ENCODE assay signal across 16 mouse cellular contexts in the genomic region with DNA sequence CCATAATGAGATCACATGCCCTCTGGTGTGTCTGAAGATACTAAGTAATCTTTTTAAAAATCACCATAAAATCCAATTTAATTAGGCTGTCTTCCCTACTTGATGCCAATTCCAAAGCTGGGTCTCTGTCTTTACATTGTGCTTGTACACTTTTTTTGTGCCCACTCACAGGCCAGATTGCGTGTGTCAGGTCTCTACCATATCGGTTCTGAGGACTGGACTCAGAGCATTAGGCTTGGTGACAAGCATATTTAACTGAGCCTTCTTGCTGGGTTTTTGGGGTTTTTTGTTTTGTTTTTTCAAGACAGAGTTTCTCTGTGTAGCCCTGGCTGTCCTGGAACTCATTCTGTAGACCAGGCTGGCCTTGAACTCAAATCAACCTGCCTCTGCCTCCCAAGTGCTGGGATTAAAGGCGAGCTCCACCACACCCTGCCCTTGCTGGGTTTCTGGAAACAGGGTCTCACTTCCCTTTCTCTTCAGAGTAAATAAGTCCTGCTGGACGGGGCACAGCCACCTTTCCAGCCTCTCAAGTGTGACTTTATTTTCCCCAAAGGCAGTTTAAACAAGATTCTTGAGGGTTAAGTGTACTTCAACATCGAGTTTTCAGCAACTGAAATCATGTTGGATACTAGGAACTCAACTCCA. TPM values are rescaled to one million over a fixed set of nuclear protein-coding genes. Genes with fewer than 3 reads are reported as not detected.
DNase-seq lines count a peak whose midpoint lies in the region; ATAC-seq and TF ChIP-seq lines count a peak whose summit lies in the region.
"Had no signal": no experiment of that assay in that cellular context is flagged by ENCODE, and none has a peak within 500 bp of the region (broad histone marks: within the 10 kb centered on the region; RNA-seq: fewer than 3 reads in every experiment).

No protein-coding gene starts in this region.

- WGBS in hindbrain, embryonic 14.5 days = 92% methylated on average over 5 of the region's 5 CpGs
- WGBS in hindbrain, embryonic 10.5 days = 81% methylated on average over 5 of the region's 5 CpGs
- WGBS in lung, embryonic 14.5 days = 66% methylated on average over 5 of the region's 5 CpGs

- no peak overlapping the region for H3K9ac ChIP-seq in hindbrain, embryonic 14.5 days
- no peak overlapping the region for H3K9ac ChIP-seq in lung, embryonic 14.5 days
- no peak overlapping the region for H3K9ac ChIP-seq in ES-Bruce4 (ENCODE audit: low read depth, poor library complexity, severe bottlenecking)
- H3K9ac ChIP-seq: embryonic facial prominence, embryonic 15.5 days; heart, embryonic 15.5 days; liver, embryonic 13.5 days; midbrain, embryonic 12.5 days had no signal

- no peak overlapping the region for H3K27ac ChIP-seq in hindbrain, embryonic 14.5 days
- no peak overlapping the region for H3K27ac ChIP-seq in hindbrain, embryonic 10.5 days
- H3K27ac ChIP-seq in lung, embryonic 14.5 days (ENCODE audit: low read depth) = no peak overlapping the region
- peak overlapping the region; percentile 68 for H3K27ac ChIP-seq in ES-Bruce4 (ENCODE audit: insufficient read depth, low read length)
- H3K27ac ChIP-seq in embryonic fibroblast, embryonic 13.5 days (ENCODE audit: insufficient read depth, low read length) = no peak overlapping the region
- H3K27ac ChIP-seq: embryonic facial prominence, embryonic 15.5 days; heart, embryonic 15.5 days; liver, embryonic 13.5 days; midbrain, embryonic 12.5 days had no signal

- peaks cover 87% of the 10 kb centered on the region for H3K36me3 ChIP-seq in hindbrain, embryonic 14.5 days (replicated peaks; ENCODE audit: control insufficient read depth, insufficient read depth)
- H3K36me3 ChIP-seq in hindbrain, embryonic 10.5 days = peaks cover 88% of the 10 kb centered on the region
- H3K36me3 ChIP-seq in lung, embryonic 14.5 days (ENCODE audit: insufficient read depth) = peaks cover 77% of the 10 kb centered on the region
- H3K36me3 ChIP-seq in ES-Bruce4 (ENCODE audit: control insufficient read depth, insufficient read depth, low read length, poor library complexity, severe bottlenecking) = peaks cover 58% of the 10 kb centered on the region

- TF ChIP-seq POLR2A in ES-Bruce4 (IDR thresholded peaks at IDR 0.05; ENCODE audit: insufficient read depth, low read length) = no peak
- peak; percentile 21; the same call in 1 of the 2 replicates for TF ChIP-seq POLR2A in embryonic fibroblast, embryonic 13.5 days (IDR thresholded peaks at IDR 0.05; ENCODE audit: low read depth, low read length)

- no peak overlapping the region for H3K4me2 ChIP-seq in hindbrain, embryonic 14.5 days (replicated peaks)
- H3K4me2 ChIP-seq in lung, embryonic 14.5 days = no peak overlapping the region
- H3K4me2 ChIP-seq: embryonic facial prominence, embryonic 15.5 days; heart, embryonic 15.5 days; liver, embryonic 13.5 days; midbrain, embryonic 12.5 days had no signal

- ATAC-seq in hindbrain, embryonic 14.5 days (ENCODE audit: low FRiP score) = 0 out of 2 replicates have a peak, but pooled peaks have one; percentile 17
- no peak for ATAC-seq in lung, embryonic 14.5 days (ENCODE audit: insufficient read depth)

- no peaks in the 10 kb centered on the region for H3K9me3 ChIP-seq in hindbrain, embryonic 14.5 days (ENCODE audit: control insufficient read depth, low read length)
- no peaks in the 10 kb centered on the region for H3K9me3 ChIP-seq in hindbrain, embryonic 10.5 days
- no peaks in the 10 kb centered on the region for H3K9me3 ChIP-seq in lung, embryonic 14.5 days (ENCODE audit: low read depth, low read length)
- H3K9me3 ChIP-seq in ES-Bruce4 (replicated peaks; ENCODE audit: control insufficient read depth, insufficient read depth, low read length, poor library complexity, severe bottlenecking) = no peaks in the 10 kb centered on the region
- H3K9me3 ChIP-seq: embryonic facial prominence, embryonic 15.5 days; heart, embryonic 15.5 days; liver, embryonic 13.5 days; midbrain, embryonic 12.5 days had no signal

- no peaks in the 10 kb centered on the region for H3K4me1 ChIP-seq in hindbrain, embryonic 14.5 days (replicated peaks; ENCODE audit: control insufficient read depth, insufficient read depth, low read length)
- no peaks in the 10 kb centered on the region for H3K4me1 ChIP-seq in hindbrain, embryonic 10.5 days (replicated peaks)
- H3K4me1 ChIP-seq in lung, embryonic 14.5 days (ENCODE audit: insufficient read depth) = no peaks in the 10 kb centered on the region
- no peaks in the 10 kb centered on the region for H3K4me1 ChIP-seq in ES-Bruce4 (ENCODE audit: control insufficient read depth, insufficient read depth, low read length)
- no peaks in the 10 kb centered on the region for H3K4me1 ChIP-seq in embryonic fibroblast, embryonic 13.5 days (ENCODE audit: control insufficient read depth, insufficient read depth, low read length)
- H3K4me1 ChIP-seq: embryonic facial prominence, embryonic 15.5 days; heart, embryonic 15.5 days; liver, embryonic 13.5 days; midbrain, embryonic 12.5 days had no signal

- no peak for TF ChIP-seq EP300 in ES-Bruce4 (IDR thresholded peaks at IDR 0.05; ENCODE audit: insufficient read depth, low read depth, low read length)

- DNase-seq in hindbrain, embryonic 14.5 days (ENCODE audit: low spot score) = no peak
- no peak for DNase-seq in hindbrain, embryonic 10.5 days (ENCODE audit: low spot score)
- peak; percentile 8 for DNase-seq in lung, embryonic 14.5 days
- DNase-seq in lung, postnatal 25 days (ENCODE audit: low spot score) = no peak
- no peak for DNase-seq in embryo, embryonic 10.5 days (ENCODE audit: low spot score)
- DNase-seq: adrenal gland, postnatal 14 days; cerebellum, adult 2 months; kidney, adult 18-20 months; liver, embryonic 13.5 days; lung, postnatal 4 days; thymus, postnatal 36 days had no signal

- no peak overlapping the region for H3K4me3 ChIP-seq in hindbrain, embryonic 14.5 days (replicated peaks; ENCODE audit: low read length)
- no peak overlapping the region for H3K4me3 ChIP-seq in hindbrain, embryonic 10.5 days
- H3K4me3 ChIP-seq in lung, embryonic 14.5 days (ENCODE audit: low read depth, low read length) = no peak overlapping the region
- H3K4me3 ChIP-seq in ES-Bruce4 (ENCODE audit: low read depth, low read length) = no peak overlapping the region
- no peak overlapping the region for H3K4me3 ChIP-seq in embryonic fibroblast, embryonic 13.5 days (ENCODE audit: insufficient read depth, low read length)
- H3K4me3 ChIP-seq: embryonic facial prominence, embryonic 15.5 days; heart, embryonic 15.5 days; liver, embryonic 13.5 days; midbrain, embryonic 12.5 days had no signal

- no peak for TF ChIP-seq CTCF in lung, embryonic 14.5 days (IDR thresholded peaks at IDR 0.05; ENCODE audit: low read depth)
- TF ChIP-seq CTCF in ES-Bruce4 (IDR thresholded peaks at IDR 0.05; ENCODE audit: low read depth, low read length) = no peak
- TF ChIP-seq CTCF in embryonic fibroblast, embryonic 13.5 days (IDR thresholded peaks at IDR 0.05; ENCODE audit: borderline replicate concordance, insufficient read depth, low read length) = no peak

- H3K27me3 ChIP-seq in hindbrain, embryonic 14.5 days (ENCODE audit: control insufficient read depth, insufficient read depth, low read length) = no peaks in the 10 kb centered on the region
- no peaks in the 10 kb centered on the region for H3K27me3 ChIP-seq in hindbrain, embryonic 10.5 days (ENCODE audit: insufficient read depth, poor library complexity, severe bottlenecking)
- no peaks in the 10 kb centered on the region for H3K27me3 ChIP-seq in lung, embryonic 14.5 days (ENCODE audit: insufficient read depth, low read length)
- H3K27me3 ChIP-seq in ES-Bruce4 (ENCODE audit: control insufficient read depth, insufficient read depth, low read length, poor library complexity, severe bottlenecking) = no peaks in the 10 kb centered on the region
- H3K27me3 ChIP-seq: embryonic facial prominence, embryonic 15.5 days; heart, embryonic 15.5 days; liver, embryonic 13.5 days; midbrain, embryonic 12.5 days had no signal

RNA-seq across cellular contexts. Expression of a gene that starts 14.2 kb away (rescaled TPM):
- polyA plus RNA-seq in hindbrain, embryonic 14.5 days (2014; fragmentation: Nextera tagmentation; extraction: Ambion mirVana) = 143 and 156 TPM in 2 replicates
- polyA plus RNA-seq in hindbrain, embryonic 10.5 days (2016; fragmentation: Nextera tagmentation; extraction: Ambion mirVana) = 121 and 127 TPM in 2 replicates
- polyA plus RNA-seq in lung, embryonic 14.5 days (2014; fragmentation: Nextera tagmentation; extraction: Ambion mirVana) = 175 and 179 TPM in 2 replicates
- polyA plus RNA-seq in ES-Bruce4 (2011; ENCODE audit: insufficient read depth, insufficient read length, low read depth, missing spikeins) = 201 and 216 TPM in 2 replicates
- 118 and 153 TPM in 2 replicates for polyA plus RNA-seq in embryonic fibroblast, embryonic 13.5 days (2011; ENCODE audit: insufficient read length, low read depth, missing spikeins)

RNA-seq across cellular contexts. Expression of a gene that starts 17.0 kb away (rescaled TPM):
- polyA plus RNA-seq in hindbrain, embryonic 14.5 days (2014; fragmentation: Nextera tagmentation; extraction: Ambion mirVana) = 372 and 407 TPM in 2 replicates
- polyA plus RNA-seq in hindbrain, embryonic 10.5 days (2016; fragmentation: Nextera tagmentation; extraction: Ambion mirVana) = 367 and 442 TPM in 2 replicates
- 406 and 424 TPM in 2 replicates for polyA plus RNA-seq in lung, embryonic 14.5 days (2014; fragmentation: Nextera tagmentation; extraction: Ambion mirVana)
- 298 and 313 TPM in 2 replicates for polyA plus RNA-seq in ES-Bruce4 (2011; ENCODE audit: insufficient read depth, insufficient read length, low read depth, missing spikeins)
- polyA plus RNA-seq in embryonic fibroblast, embryonic 13.5 days (2011; ENCODE audit: insufficient read length, low read depth, missing spikeins) = 360 and 397 TPM in 2 replicates

RNA-seq across cellular contexts. Expression of a gene that starts 35.3 kb away (rescaled TPM):
- 50.4 and 51.6 TPM in 2 replicates for polyA plus RNA-seq in hindbrain, embryonic 14.5 days (2014; fragmentation: Nextera tagmentation; extraction: Ambion mirVana)
- polyA plus RNA-seq in hindbrain, embryonic 10.5 days (2016; fragmentation: Nextera tagmentation; extraction: Ambion mirVana) = 70.7 and 75.9 TPM in 2 replicates
- 53.0 and 53.8 TPM in 2 replicates for polyA plus RNA-seq in lung, embryonic 14.5 days (2014; fragmentation: Nextera tagmentation; extraction: Ambion mirVana)
- 43.0 and 43.3 TPM in 2 replicates for polyA plus RNA-seq in ES-Bruce4 (2011; ENCODE audit: insufficient read depth, insufficient read length, low read depth, missing spikeins)
- 32.4 and 36.3 TPM in 2 replicates for polyA plus RNA-seq in embryonic fibroblast, embryonic 13.5 days (2011; ENCODE audit: insufficient read length, low read depth, missing spikeins)

RNA-seq across cellular contexts. Expression of a gene that starts 35.6 kb away (rescaled TPM):
- 48.7 and 57.8 TPM in 2 replicates for polyA plus RNA-seq in hindbrain, embryonic 14.5 days (2014; fragmentation: Nextera tagmentation; extraction: Ambion mirVana)
- 54.8 and 58.9 TPM in 2 replicates for polyA plus RNA-seq in hindbrain, embryonic 10.5 days (2016; fragmentation: Nextera tagmentation; extraction: Ambion mirVana)
- 51.1 and 61.5 TPM in 2 replicates for polyA plus RNA-seq in lung, embryonic 14.5 days (2014; fragmentation: Nextera tagmentation; extraction: Ambion mirVana)
- 56.1 and 59.9 TPM in 2 replicates for polyA plus RNA-seq in ES-Bruce4 (2011; ENCODE audit: insufficient read depth, insufficient read length, low read depth, missing spikeins)
- polyA plus RNA-seq in embryonic fibroblast, embryonic 13.5 days (2011; ENCODE audit: insufficient read length, low read depth, missing spikeins) = 50.6 and 70.9 TPM in 2 replicates
